Mouse (Mus musculus): ENCODE data around the gene Olfr748.
"Not testable (repeated sequence)": the region's sequence is repeated elsewhere in the genome, so short reads cannot be mapped to it uniquely, and the experiment has no call there.

The Olfr748 gene

DNA sequence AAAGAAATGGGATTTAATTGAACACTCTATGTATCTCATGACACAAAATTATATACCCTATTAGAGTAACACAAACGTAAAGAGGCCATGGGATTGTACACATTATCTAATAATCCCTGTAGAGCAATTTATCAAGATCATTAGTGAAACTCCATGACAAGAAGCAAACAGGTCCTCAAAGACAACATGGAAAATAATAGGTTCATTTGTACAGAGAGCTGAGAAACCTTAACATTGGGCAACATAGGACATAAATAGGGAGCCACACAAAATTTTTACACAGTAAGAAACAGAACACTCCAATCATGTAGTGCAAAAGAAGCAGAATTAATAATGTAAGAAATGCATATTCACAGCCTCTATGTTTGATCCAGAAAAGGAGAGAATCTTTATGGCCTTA, at the start of gene Olfr748:
TSS of gene Olfr748 (plus strand) at position 301 of the 400 bp plus-strand sequence.
- DNase-seq (ENCODE audit: low spot score in 2 of 2), result no peak

DNA sequence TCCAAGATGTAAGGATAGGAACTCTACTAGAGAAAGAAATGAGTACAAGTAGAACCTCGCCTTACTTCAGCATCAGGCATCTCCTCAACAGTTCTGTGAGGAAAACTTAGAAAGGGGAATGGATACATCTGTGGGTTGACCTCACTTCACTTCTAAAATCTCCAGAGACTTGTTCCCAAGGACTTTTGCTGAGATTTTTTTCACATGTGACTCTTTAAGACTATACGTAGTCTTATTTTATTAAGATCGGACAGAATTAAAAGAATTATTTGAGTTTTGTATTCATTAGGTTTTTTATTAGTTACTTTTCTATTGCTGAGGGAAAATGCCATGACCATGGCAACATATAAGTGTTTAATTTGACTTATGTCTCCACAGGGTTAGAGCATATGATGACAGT, 14.1 kb upstream of the Olfr748 start, which contains the start of gene Olfr747:
TSS of gene Olfr747 (minus strand) at position 101 of the 400 bp plus-strand sequence.
- DNase-seq (ENCODE audit: low spot score in 2 of 2), result no peak

DNA sequence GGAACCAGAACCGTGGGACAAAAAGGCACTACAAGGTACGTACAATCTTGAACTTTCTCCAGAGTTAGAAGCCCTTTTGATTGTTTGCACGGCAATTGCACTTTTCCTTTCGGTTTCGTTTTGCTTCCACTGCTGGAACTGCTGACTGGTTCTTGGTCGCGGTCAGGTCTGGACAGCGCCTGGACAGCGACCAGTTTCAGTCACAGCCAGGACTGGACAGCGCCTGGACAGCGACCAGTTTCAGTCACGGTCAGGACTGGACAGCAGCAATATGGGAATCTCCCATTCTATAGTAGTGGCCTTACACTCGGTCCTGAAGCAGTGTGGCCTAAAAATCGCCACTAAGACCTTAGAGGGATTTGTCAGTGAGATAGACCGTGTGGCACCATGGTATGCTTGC, 12.7 kb downstream of the Olfr748 start:
- not testable (repeated sequence) for DNase-seq (ENCODE audit: low spot score in 2 of 2)

DNA sequence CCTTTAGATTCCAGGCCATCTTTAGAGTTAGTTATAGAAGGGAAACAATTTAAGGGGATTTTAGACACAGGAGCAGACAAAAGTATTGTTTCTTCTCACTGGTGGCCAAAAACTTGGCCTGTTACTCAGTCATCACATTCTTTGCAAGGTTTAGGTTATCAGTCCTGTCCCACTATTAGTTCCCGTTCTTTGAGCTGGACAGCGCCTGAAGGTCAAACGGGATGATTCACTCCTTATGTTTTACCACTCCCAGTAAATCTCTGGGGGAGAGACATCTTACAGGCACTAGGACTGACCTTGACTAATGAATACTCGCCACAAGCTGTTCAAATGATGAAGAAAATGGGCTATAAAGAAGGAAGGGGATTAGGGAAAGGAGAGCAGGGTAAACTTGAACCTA, 15.2 kb downstream of the Olfr748 start:
- not testable (repeated sequence) for DNase-seq (ENCODE audit: low spot score in 2 of 2)

DNA sequence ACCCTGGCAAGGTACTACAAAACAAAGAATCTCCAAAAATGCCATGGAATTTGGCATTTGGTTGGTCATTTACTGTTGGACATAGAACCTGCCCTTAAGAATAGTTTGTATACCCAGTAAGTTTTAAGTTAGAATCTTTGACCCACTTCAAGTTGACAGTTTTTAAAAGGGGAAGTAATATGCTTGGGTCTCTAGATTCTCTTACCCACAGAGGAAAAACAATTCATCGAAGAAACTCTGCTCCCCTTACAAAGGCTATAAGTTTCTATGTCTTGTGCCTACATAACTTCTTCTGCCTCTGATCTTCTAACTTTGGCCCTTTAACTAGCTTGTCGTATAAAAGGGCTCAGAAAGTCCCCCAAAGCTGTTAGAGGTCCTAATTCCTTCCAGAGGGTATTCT, 33.2 kb downstream of the Olfr748 start:
- no peak for DNase-seq (ENCODE audit: low spot score in 2 of 2)

DNA sequence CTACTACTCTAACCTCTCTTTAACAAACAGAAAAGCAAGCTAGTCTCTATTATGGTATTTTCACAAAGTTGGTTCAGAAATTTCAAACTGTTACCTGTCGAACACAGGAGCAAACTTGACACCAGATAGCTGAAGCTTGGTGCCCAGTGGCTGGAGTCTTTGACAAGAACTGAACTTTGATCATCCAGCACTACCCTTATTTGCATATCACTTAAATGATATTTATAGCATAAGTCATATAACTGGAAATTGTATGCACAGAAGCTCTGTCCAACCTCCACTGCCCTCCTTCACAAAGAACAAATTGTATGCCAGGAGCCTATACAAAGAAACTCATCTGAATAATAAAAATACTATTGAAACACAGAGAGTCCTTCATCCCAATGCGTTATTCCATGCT, 34.4 kb downstream of the Olfr748 start:
- no peak for DNase-seq (ENCODE audit: low spot score in 2 of 2)

DNA sequence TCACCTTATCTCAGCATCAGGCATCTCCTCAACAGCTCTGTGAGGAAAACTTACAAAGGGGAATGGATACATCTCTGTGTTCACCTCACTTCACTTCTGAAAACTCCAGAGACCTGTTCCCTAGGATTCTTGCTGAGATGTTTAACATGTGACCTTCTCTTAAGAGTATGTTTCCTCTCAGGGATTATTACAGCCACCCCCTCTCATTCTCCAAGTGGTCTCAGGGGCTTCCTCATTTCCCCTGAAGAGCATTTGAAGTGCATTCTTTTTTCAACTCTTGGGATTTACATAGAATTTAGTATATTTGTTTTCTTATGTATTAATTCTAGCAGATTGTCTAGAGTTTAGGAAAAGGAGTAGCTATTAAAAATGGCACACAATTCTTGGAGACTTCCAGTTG, 37.8 kb downstream of the Olfr748 start, which contains the start of gene Olfr749:
TSS of gene Olfr749 (minus strand) at position 101 of the 400 bp plus-strand sequence.
- no peak for DNase-seq (ENCODE audit: low spot score in 2 of 2)

DNA sequence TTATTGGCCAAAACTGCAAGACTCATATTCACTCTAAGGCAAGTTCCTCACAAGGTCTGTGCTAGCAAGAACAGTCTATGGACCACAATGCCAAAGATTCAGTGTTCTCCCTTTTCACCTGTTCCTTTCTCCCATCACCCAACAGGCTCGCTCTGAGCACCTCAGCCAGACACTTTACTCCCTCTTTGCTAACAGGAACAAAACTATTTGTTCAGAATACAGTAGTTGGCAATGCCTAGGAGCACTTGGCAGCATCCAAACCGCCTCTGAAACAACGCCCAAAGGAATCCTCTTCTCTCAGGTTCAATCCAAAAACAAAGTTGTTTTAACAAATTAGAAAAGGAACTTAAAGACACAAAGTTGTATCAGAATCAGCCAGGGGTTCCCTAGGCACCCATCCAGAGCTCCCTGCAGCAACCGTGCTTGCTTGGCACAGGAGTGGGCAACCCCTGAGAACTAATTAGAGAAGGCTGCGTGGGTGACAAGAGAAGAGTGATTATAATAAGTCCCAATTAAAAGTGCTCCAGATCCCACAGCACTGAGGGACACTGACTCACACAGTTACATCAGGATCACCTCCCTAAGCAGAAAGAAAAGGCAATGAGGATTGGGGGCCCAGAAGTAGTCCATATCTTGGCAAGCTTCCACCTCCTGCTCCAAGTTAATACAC, 51.4 kb downstream of the Olfr748 start:
- peak; percentile 14 to 30 for DNase-seq (ENCODE audit: low spot score in 2 of 2)

All from right cerebral cortex, postnatal 36 days (tissue).